Mouse (Mus musculus) brain, embryonic 14.5 days (tissue): ENCODE measurements around the gene Mlh3.

Experiments
- CTCF ChIP-seq: fragments of 200-500 bp; IDR thresholded peaks from 2 replicates; pipeline ENCODE4 v1.5.1; 2012; ENCODE audit warnings: inconsistent platforms, mild to moderate bottlenecking, moderate library complexity, borderline replicate concordance; ENCODE audit not compliant: insufficient read depth, insufficient read length; ENCODE audit errors: extremely low read depth
- POLR2A ChIP-seq: fragments of 200-500 bp; IDR thresholded peaks from 2 replicates; pipeline ENCODE4 v1.6.1; 2012; ENCODE audit warnings: mild to moderate bottlenecking, inconsistent platforms, borderline replicate concordance; ENCODE audit not compliant: poor library complexity, insufficient read depth, insufficient read length, severe bottlenecking; ENCODE audit errors: extremely low read depth

DNA sequence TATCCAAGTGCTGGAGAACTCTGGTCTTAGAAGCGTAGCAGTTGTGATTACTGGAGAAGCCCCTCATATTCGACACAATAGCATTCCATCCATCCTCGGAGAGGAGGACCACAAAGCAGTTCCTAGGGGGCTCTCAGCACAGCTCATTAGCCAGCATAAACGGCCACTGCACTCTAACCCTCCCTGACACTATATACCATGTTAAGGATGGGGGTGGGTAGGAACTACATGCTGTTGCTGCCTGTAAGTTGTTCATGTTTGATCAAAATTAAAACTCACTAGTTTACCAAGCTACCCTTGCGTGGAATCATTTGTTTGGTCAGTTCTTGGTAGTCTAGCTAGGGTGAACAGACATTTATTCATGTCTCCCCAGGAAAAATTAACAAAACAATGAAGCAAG lies 5.9 kb upstream of the Mlh3 start:
- no peak for TF ChIP-seq CTCF
- no peak for TF ChIP-seq POLR2A
